Mouse (Mus musculus): ENCODE data around the gene Pank4. TPM values are rescaled to one million over a fixed set of nuclear protein-coding genes. Genes with fewer than 3 reads are reported as not detected.

The Pank4 gene
- polyA plus RNA-seq, 1 experiment = 22.2 TPM

GRCm38 (mm10) chr4:154929088-154929660 lies 34.7 kb upstream of the Pank4 start:
- no peak overlapping the region for H3ac ChIP-seq (ENCODE audit: control insufficient read depth, insufficient read length, low read depth)
- no peaks in the 10 kb centered on the region for H3K79me3 ChIP-seq (ENCODE audit: low read depth)
- peaks cover 28% of the 10 kb centered on the region for H3K27me3 ChIP-seq (ENCODE audit: control insufficient read depth, insufficient read depth, insufficient read length)
- H3K79me2 ChIP-seq (ENCODE audit: control insufficient read depth, insufficient read depth) = no peaks in the 10 kb centered on the region
- TF ChIP-seq MYOG (IDR thresholded peaks at IDR 0.05; ENCODE audit: control insufficient read depth, extremely low read depth, insufficient read length) (no peak), FOSL1 (IDR thresholded peaks at IDR 0.05; ENCODE audit: insufficient read depth, low read length, poor library complexity, severe bottlenecking) (no peak), MAX (IDR thresholded peaks at IDR 0.05) (no peak), CEBPB (IDR thresholded peaks at IDR 0.05; ENCODE audit: low read depth) (no peak), USF1 (IDR thresholded peaks at IDR 0.05; ENCODE audit: low read depth) (no peak), CTCF (IDR thresholded peaks at IDR 0.05; ENCODE audit: control insufficient read depth, insufficient read depth, insufficient read length) (no peak), MYOD1 (IDR thresholded peaks at IDR 0.05; ENCODE audit: control insufficient read depth, insufficient read length, low read depth) (no peak)
- no peak overlapping the region for H3K4me3 ChIP-seq (ENCODE audit: insufficient read depth, poor library complexity, severe bottlenecking)
- no peaks in the 10 kb centered on the region for H3K36me3 ChIP-seq (ENCODE audit: control insufficient read depth, insufficient read depth)

GRCm38 (mm10) chr4:154933306-154933907 lies 30.5 kb upstream of the Pank4 start:
- no peaks in the 10 kb centered on the region for H3K79me3 ChIP-seq (ENCODE audit: low read depth)
- H3K79me2 ChIP-seq (ENCODE audit: control insufficient read depth, insufficient read depth) = no peaks in the 10 kb centered on the region
- no peaks in the 10 kb centered on the region for H3K36me3 ChIP-seq (ENCODE audit: control insufficient read depth, insufficient read depth)
- TF ChIP-seq USF1 (IDR thresholded peaks at IDR 0.05; ENCODE audit: low read depth) (no peak), CTCF (IDR thresholded peaks at IDR 0.05; ENCODE audit: control insufficient read depth, insufficient read depth, insufficient read length) (no peak), CEBPB (IDR thresholded peaks at IDR 0.05; ENCODE audit: low read depth) (no peak), MYOG (IDR thresholded peaks at IDR 0.05; ENCODE audit: control insufficient read depth, extremely low read depth, insufficient read length) (no peak), MAX (IDR thresholded peaks at IDR 0.05) (no peak), FOSL1 (IDR thresholded peaks at IDR 0.05; ENCODE audit: insufficient read depth, low read length, poor library complexity, severe bottlenecking) (no peak), MYOD1 (IDR thresholded peaks at IDR 0.05; ENCODE audit: control insufficient read depth, insufficient read length, low read depth) (no peak)
- H3ac ChIP-seq (ENCODE audit: control insufficient read depth, insufficient read length, low read depth) = no peak overlapping the region
- no peak overlapping the region for H3K4me3 ChIP-seq (ENCODE audit: insufficient read depth, poor library complexity, severe bottlenecking)
- H3K27me3 ChIP-seq (ENCODE audit: control insufficient read depth, insufficient read depth, insufficient read length) = peaks cover 42% of the 10 kb centered on the region

GRCm38 (mm10) chr4:154934800-154935199 lies 29.1 kb upstream of the Pank4 start:
- no peaks in the 10 kb centered on the region for H3K79me3 ChIP-seq (ENCODE audit: low read depth)
- no peaks in the 10 kb centered on the region for H3K36me3 ChIP-seq (ENCODE audit: control insufficient read depth, insufficient read depth)
- H3ac ChIP-seq (ENCODE audit: control insufficient read depth, insufficient read length, low read depth) = no peak overlapping the region
- H3K27me3 ChIP-seq (ENCODE audit: control insufficient read depth, insufficient read depth, insufficient read length) = peaks cover 41% of the 10 kb centered on the region
- no peak for TF ChIP-seq FOSL1 (IDR thresholded peaks at IDR 0.05; ENCODE audit: insufficient read depth, low read length, poor library complexity, severe bottlenecking)
- no peak for TF ChIP-seq USF1 (IDR thresholded peaks at IDR 0.05; ENCODE audit: low read depth)
- TF ChIP-seq MYOD1 (IDR thresholded peaks at IDR 0.05; ENCODE audit: control insufficient read depth, insufficient read length, low read depth) = no peak
- TF ChIP-seq MYOG (IDR thresholded peaks at IDR 0.05; ENCODE audit: control insufficient read depth, extremely low read depth, insufficient read length) = no peak
- no peak for TF ChIP-seq MAX (IDR thresholded peaks at IDR 0.05)
- no peak for TF ChIP-seq CTCF (IDR thresholded peaks at IDR 0.05; ENCODE audit: control insufficient read depth, insufficient read depth, insufficient read length)
- H3K79me2 ChIP-seq (ENCODE audit: control insufficient read depth, insufficient read depth) = no peaks in the 10 kb centered on the region
- H3K4me3 ChIP-seq (ENCODE audit: insufficient read depth, poor library complexity, severe bottlenecking) = no peak overlapping the region

- Histone ChIP-seq H3K36me3 (ENCODE audit: control insufficient read depth, insufficient read depth) (no peaks in the 10 kb centered on the region), H3K4me3 (ENCODE audit: insufficient read depth, poor library complexity, severe bottlenecking) (no peak overlapping the region), H3K27me3 (ENCODE audit: control insufficient read depth, insufficient read depth, insufficient read length) (peaks cover 35% of the 10 kb centered on the region), H3K79me3 (ENCODE audit: low read depth) (no peaks in the 10 kb centered on the region), H3K79me2 (ENCODE audit: control insufficient read depth, insufficient read depth) (no peaks in the 10 kb centered on the region), H3ac (ENCODE audit: control insufficient read depth, insufficient read length, low read depth) (no peak overlapping the region)
- TF ChIP-seq USF1 (IDR thresholded peaks at IDR 0.05; ENCODE audit: low read depth) = no peak
- no peak for TF ChIP-seq MAX (IDR thresholded peaks at IDR 0.05)
- no peak for TF ChIP-seq FOSL1 (IDR thresholded peaks at IDR 0.05; ENCODE audit: insufficient read depth, low read length, poor library complexity, severe bottlenecking)
- no peak for TF ChIP-seq MYOD1 (IDR thresholded peaks at IDR 0.05; ENCODE audit: control insufficient read depth, insufficient read length, low read depth)
- TF ChIP-seq CEBPB (IDR thresholded peaks at IDR 0.05; ENCODE audit: low read depth) = no peak
- TF ChIP-seq MYOG (IDR thresholded peaks at IDR 0.05; ENCODE audit: control insufficient read depth, extremely low read depth, insufficient read length) = no peak
- TF ChIP-seq CTCF (IDR thresholded peaks at IDR 0.05; ENCODE audit: control insufficient read depth, insufficient read depth, insufficient read length) = no peak
These were observed 28.1 kb upstream of the Pank4 start for GRCm38 (mm10) chr4:154935788-154936187.

- Histone ChIP-seq H3ac (ENCODE audit: control insufficient read depth, insufficient read length, low read depth) (no peak overlapping the region), H3K36me3 (ENCODE audit: control insufficient read depth, insufficient read depth) (no peaks in the 10 kb centered on the region), H3K4me3 (ENCODE audit: insufficient read depth, poor library complexity, severe bottlenecking) (no peak overlapping the region), H3K27me3 (ENCODE audit: control insufficient read depth, insufficient read depth, insufficient read length) (peaks cover 35% of the 10 kb centered on the region), H3K79me3 (ENCODE audit: low read depth) (no peaks in the 10 kb centered on the region), H3K79me2 (ENCODE audit: control insufficient read depth, insufficient read depth) (no peaks in the 10 kb centered on the region)
- TF ChIP-seq FOSL1 (IDR thresholded peaks at IDR 0.05; ENCODE audit: insufficient read depth, low read length, poor library complexity, severe bottlenecking) = no peak
These were observed 27.2 kb upstream of the Pank4 start for GRCm38 (mm10) chr4:154936542-154937255.
